Mouse (Mus musculus): Measurements from ENCODE around the gene Dscam. TPM values are rescaled to one million over a fixed set of nuclear protein-coding genes. Genes with fewer than 3 reads are reported as not detected.

The Dscam gene
- polyA plus RNA-seq, 1 experiment from 2014 or later: 4.8 TPM

GRCm38 (mm10) chr16:97061390-97061789, 109.2 kb downstream of the Dscam start:
- Histone ChIP-seq H3K36me3 (no peaks in the 10 kb centered on the region), H3K9me3 (no peaks in the 10 kb centered on the region), H3K27ac (replicated peaks) (no peak overlapping the region), H3K9ac (replicated peaks) (no peak overlapping the region), H3K4me2 (replicated peaks) (no peak overlapping the region), H3K4me3 (no peak overlapping the region), H3K4me1 (no peaks in the 10 kb centered on the region; the same call in 1 of the 2 replicates), H3K27me3 (no peaks in the 10 kb centered on the region)
- ATAC-seq (ENCODE audit: low FRiP score, low read depth): no peak
- 85% methylated on average over 7 of the region's 7 CpGs for WGBS

- Histone ChIP-seq H3K27me3 (no peaks in the 10 kb centered on the region), H3K4me1 (no peaks in the 10 kb centered on the region; the same call in 1 of the 2 replicates), H3K4me3 (no peak overlapping the region), H3K9ac (replicated peaks) (no peak overlapping the region), H3K9me3 (no peaks in the 10 kb centered on the region), H3K27ac (replicated peaks) (no peak overlapping the region), H3K4me2 (replicated peaks) (no peak overlapping the region), H3K36me3 (no peaks in the 10 kb centered on the region)
- ATAC-seq (ENCODE audit: low FRiP score, low read depth): no peak
Measured at GRCm38 (mm10) chr16:97060736-97061135, 109.8 kb downstream of the Dscam start.

GRCm38 (mm10) chr16:97060276-97060675, 110.3 kb downstream of the Dscam start:
- WGBS: 77% methylated on average over 4 of the region's 4 CpGs
- Histone ChIP-seq H3K9ac (replicated peaks) (no peak overlapping the region), H3K9me3 (no peaks in the 10 kb centered on the region), H3K27me3 (no peaks in the 10 kb centered on the region), H3K4me1 (no peaks in the 10 kb centered on the region; the same call in 1 of the 2 replicates), H3K4me3 (no peak overlapping the region), H3K36me3 (no peaks in the 10 kb centered on the region), H3K4me2 (replicated peaks) (no peak overlapping the region), H3K27ac (replicated peaks) (no peak overlapping the region)
- no peak for ATAC-seq (ENCODE audit: low FRiP score, low read depth)

GRCm38 (mm10) chr16:97035271-97035670, 135.3 kb downstream of the Dscam start:
- H3K36me3 ChIP-seq: no peaks in the 10 kb centered on the region
- H3K4me1 ChIP-seq: no peaks in the 10 kb centered on the region; the same call in 1 of the 2 replicates
- 64% methylated on average over 4 of the region's 4 CpGs for WGBS
- no peak for ATAC-seq (ENCODE audit: low FRiP score, low read depth)
- no peak overlapping the region for H3K4me2 ChIP-seq (replicated peaks)
- H3K9me3 ChIP-seq: no peaks in the 10 kb centered on the region
- no peak overlapping the region for H3K4me3 ChIP-seq
- no peak overlapping the region for H3K9ac ChIP-seq (replicated peaks)
- no peak overlapping the region for H3K27ac ChIP-seq (replicated peaks)
- no peaks in the 10 kb centered on the region for H3K27me3 ChIP-seq

GRCm38 (mm10) chr16:97033540-97034058, 137.0 kb downstream of the Dscam start:
- H3K27me3 ChIP-seq: no peaks in the 10 kb centered on the region
- H3K4me3 ChIP-seq: no peak overlapping the region
- 84% methylated on average over 3 of the region's 3 CpGs for WGBS
- no peak overlapping the region for H3K4me2 ChIP-seq (replicated peaks)
- no peak overlapping the region for H3K9ac ChIP-seq (replicated peaks)
- no peaks in the 10 kb centered on the region for H3K9me3 ChIP-seq
- H3K36me3 ChIP-seq: no peaks in the 10 kb centered on the region
- no peaks in the 10 kb centered on the region; the same call in 1 of the 2 replicates for H3K4me1 ChIP-seq
- no peak for ATAC-seq (ENCODE audit: low FRiP score, low read depth)
- H3K27ac ChIP-seq (replicated peaks): no peak overlapping the region

- Histone ChIP-seq H3K4me1 (no peaks in the 10 kb centered on the region), H3K4me2 (replicated peaks) (no peak overlapping the region), H3K9me3 (no peaks in the 10 kb centered on the region), H3K9ac (replicated peaks) (no peak overlapping the region), H3K36me3 (no peaks in the 10 kb centered on the region), H3K4me3 (no peak overlapping the region), H3K27me3 (no peaks in the 10 kb centered on the region), H3K27ac (replicated peaks) (no peak overlapping the region)
- no peak for ATAC-seq (ENCODE audit: low FRiP score, low read depth)
- 95% methylated on average over 1 of the region's 1 CpGs for WGBS
Measured at GRCm38 (mm10) chr16:97027701-97028100, 142.9 kb downstream of the Dscam start.

- no peak for ATAC-seq (ENCODE audit: low FRiP score, low read depth)
- no peak overlapping the region for H3K4me2 ChIP-seq (replicated peaks)
- 75% methylated on average over 5 of the region's 5 CpGs for WGBS
Measured at GRCm38 (mm10) chr16:97026803-97027202, 143.7 kb downstream of the Dscam start.

GRCm38 (mm10) chr16:97024406-97024805, 146.1 kb downstream of the Dscam start:
- Histone ChIP-seq H3K4me1 (no peaks in the 10 kb centered on the region), H3K27ac (replicated peaks) (peak overlapping the region; percentile 15), H3K9me3 (no peaks in the 10 kb centered on the region), H3K4me2 (replicated peaks) (no peak overlapping the region), H3K9ac (replicated peaks) (no peak overlapping the region), H3K27me3 (no peaks in the 10 kb centered on the region), H3K4me3 (no peak overlapping the region), H3K36me3 (no peaks in the 10 kb centered on the region)
- no peak for ATAC-seq (ENCODE audit: low FRiP score, low read depth)
- WGBS: 58% methylated on average over 4 of the region's 4 CpGs

More at GRCm38 (mm10) chr16:97026803-97027202, 143.7 kb downstream of the Dscam start:
- no peak overlapping the region for H3K9ac ChIP-seq (replicated peaks)
- H3K27ac ChIP-seq (replicated peaks): peak overlapping the region; percentile 54
- H3K4me1 ChIP-seq: no peaks in the 10 kb centered on the region
- no peaks in the 10 kb centered on the region for H3K9me3 ChIP-seq
- no peak overlapping the region for H3K4me3 ChIP-seq
- H3K36me3 ChIP-seq: no peaks in the 10 kb centered on the region
- H3K27me3 ChIP-seq: no peaks in the 10 kb centered on the region

- Histone ChIP-seq H3K4me3 (no peak overlapping the region), H3K27ac (replicated peaks) (no peak overlapping the region), H3K4me2 (replicated peaks) (no peak overlapping the region), H3K9me3 (no peaks in the 10 kb centered on the region), H3K4me1 (peaks cover 13% of the 10 kb centered on the region), H3K36me3 (no peaks in the 10 kb centered on the region), H3K27me3 (no peaks in the 10 kb centered on the region), H3K9ac (replicated peaks) (no peak overlapping the region)
- no peak for ATAC-seq (ENCODE audit: low FRiP score, low read depth)
- 79% methylated on average over 6 of the region's 6 CpGs for WGBS
Measured at GRCm38 (mm10) chr16:97021496-97021895, 149.1 kb downstream of the Dscam start.

- H3K4me3 ChIP-seq: no peak overlapping the region
- no peaks in the 10 kb centered on the region for H3K9me3 ChIP-seq
- peak; percentile 73; the same call in 1 of the 2 replicates for ATAC-seq (ENCODE audit: low FRiP score, low read depth)
- peak overlapping the region; percentile 59 for H3K27ac ChIP-seq (replicated peaks)
- H3K4me2 ChIP-seq (replicated peaks): no peak overlapping the region
- no peaks in the 10 kb centered on the region for H3K27me3 ChIP-seq
- no peaks in the 10 kb centered on the region for H3K36me3 ChIP-seq
- H3K4me1 ChIP-seq: peaks cover 17% of the 10 kb centered on the region
- H3K9ac ChIP-seq (replicated peaks): no peak overlapping the region
- WGBS: 43% methylated on average over 5 of the region's 5 CpGs
Measured at GRCm38 (mm10) chr16:97018304-97018703, 152.2 kb downstream of the Dscam start.

- H3K4me1 ChIP-seq: peaks cover 17% of the 10 kb centered on the region
- no peak overlapping the region for H3K9ac ChIP-seq (replicated peaks)
- no peaks in the 10 kb centered on the region for H3K9me3 ChIP-seq
- peak; percentile 49; the same call in 1 of the 2 replicates for ATAC-seq (ENCODE audit: low FRiP score, low read depth)
- H3K27me3 ChIP-seq: no peaks in the 10 kb centered on the region
- H3K4me3 ChIP-seq: no peak overlapping the region
- H3K36me3 ChIP-seq: no peaks in the 10 kb centered on the region
- WGBS: 71% methylated on average over 3 of the region's 3 CpGs
- peak overlapping the region; percentile 59 for H3K27ac ChIP-seq (replicated peaks)
- H3K4me2 ChIP-seq (replicated peaks): no peak overlapping the region
Measured at GRCm38 (mm10) chr16:97017171-97017738, 153.3 kb downstream of the Dscam start.

- H3K4me3 ChIP-seq: no peak overlapping the region
- no peak for ATAC-seq (ENCODE audit: low FRiP score, low read depth)
- peaks cover 17% of the 10 kb centered on the region for H3K4me1 ChIP-seq
- no peak overlapping the region for H3K27ac ChIP-seq (replicated peaks)
- no peaks in the 10 kb centered on the region for H3K36me3 ChIP-seq
- no peaks in the 10 kb centered on the region for H3K9me3 ChIP-seq
- 93% methylated on average over 2 of the region's 2 CpGs for WGBS
- H3K27me3 ChIP-seq: no peaks in the 10 kb centered on the region
- H3K4me2 ChIP-seq (replicated peaks): no peak overlapping the region
- H3K9ac ChIP-seq (replicated peaks): no peak overlapping the region
Measured at GRCm38 (mm10) chr16:97016244-97016850, 154.2 kb downstream of the Dscam start.
